Mouse (Mus musculus) forebrain, embryonic 16.5 days (tissue): ENCODE data around the gene Abcb11. TPM values are rescaled to one million over a fixed set of nuclear protein-coding genes. Genes with fewer than 3 reads are reported as not detected.

Experiments used
- ATAC-seq: fragments of 200-750 bp; cut with Nextera tagmentation; 2 replicates; pipeline ENCODE4 v1.8.0; 2017; ENCODE audit warnings: mild to moderate bottlenecking, moderate library complexity
- H3K27ac ChIP-seq: fragments of 300-500 bp; sonication (generic); 2 replicates; pipeline ENCODE4 v1.5.1; 2014; ENCODE audit warnings: low read length, control low read depth
- H3K27me3 ChIP-seq: fragments of 300-500 bp; sonication (generic); replicated peaks from 2 replicates; pipeline ENCODE4 v1.6.1; 2014; ENCODE audit warnings: low read length; ENCODE audit not compliant: control insufficient read depth, insufficient read depth
- H3K36me3 ChIP-seq: fragments of 300-500 bp; sonication (generic); 2 replicates; pipeline ENCODE4 v1.6.1; 2014; ENCODE audit not compliant: control insufficient read depth, insufficient read depth
- H3K4me1 ChIP-seq: fragments of 300-500 bp; sonication (generic); replicated peaks from 2 replicates; pipeline ENCODE4 v1.6.1; 2014; ENCODE audit warnings: low read length; ENCODE audit not compliant: control insufficient read depth, insufficient read depth
- H3K4me2 ChIP-seq: fragments of 300-500 bp; sonication (generic); 2 replicates; pipeline ENCODE4 v1.6.1; 2014; ENCODE audit warnings: mild to moderate bottlenecking, low read length, control low read depth
- H3K4me3 ChIP-seq: fragments of 300-500 bp; sonication (generic); replicated peaks from 2 replicates; pipeline ENCODE4 v1.5.1; 2014; ENCODE audit warnings: mild to moderate bottlenecking, low read length, control low read depth
- H3K9ac ChIP-seq: fragments of 300-500 bp; sonication (generic); replicated peaks from 2 replicates; pipeline ENCODE4 v1.6.1; 2014; ENCODE audit warnings: low read depth, low read length, control low read depth
- H3K9me3 ChIP-seq: fragments of 300-500 bp; sonication (generic); 2 replicates; pipeline ENCODE4 v1.6.1; 2016; ENCODE audit warnings: low read length; ENCODE audit not compliant: control insufficient read depth
- WGBS: fragments of 180-500 bp; shearing (Covaris S2); extraction: QIAGEN DNeasy Blood & Tissue Kit; methylation state at CpG from one replicate; pipeline ENCODE4 v1.1.7; 2014; 5-methylcytosine and 5-hydroxymethylcytosine counted together
- polyA plus RNA-seq: library from polyadenylated mRNA; unstranded; fragments of >200 nt; fragmentation: Nextera tagmentation; extraction: Ambion mirVana; gene quantifications from 2 replicates; pipeline ENCODE4 v1.2.1, GENCODE M21; 2015

Abcb11 gene
- polyA plus RNA-seq, result 0.39 TPM in 1 of 2 replicates, not detected in the other

GRCm38 (mm10) chr2:69342496-69343221, at the start of gene Abcb11:
TSS of gene Abcb11 (minus strand) at chr2:69342616.
- H3K36me3 ChIP-seq, result no peaks in the 10 kb centered on the region
- H3K4me1 ChIP-seq, result no peaks in the 10 kb centered on the region
- H3K9ac ChIP-seq, result no peak within 1 kb of the TSS

GRCm38 (mm10) chr2:69386118-69386871, 43.9 kb upstream of the Abcb11 start:
- Histone ChIP-seq H3K4me1 (no peaks in the 10 kb centered on the region), H3K36me3 (no peaks in the 10 kb centered on the region), H3K27me3 (no peaks in the 10 kb centered on the region), H3K4me3 (no peak overlapping the region), H3K9me3 (no peaks in the 10 kb centered on the region), H3K27ac (no peak overlapping the region), H3K9ac (no peak overlapping the region), H3K4me2 (no peak overlapping the region)
- ATAC-seq, result no peak
- WGBS, result 90% methylated on average over 3 of the region's 3 CpGs

More at GRCm38 (mm10) chr2:69342496-69343221, at the start of gene Abcb11:
- Histone ChIP-seq H3K4me3 (no peak within 1 kb of the TSS), H3K27me3 (no peaks in the 10 kb centered on the region), H3K4me2 (no peak within 1 kb of the TSS), H3K27ac (no peak within 1 kb of the TSS), H3K9me3 (no peaks in the 10 kb centered on the region)
- WGBS, result 88% methylated on average over 9 of the region's 9 CpGs
- no peak for ATAC-seq

GRCm38 (mm10) chr2:69382838-69383237, 40.4 kb upstream of the Abcb11 start:
- Histone ChIP-seq H3K4me3 (no peak overlapping the region), H3K4me1 (no peaks in the 10 kb centered on the region), H3K9me3 (no peaks in the 10 kb centered on the region), H3K4me2 (no peak overlapping the region), H3K9ac (no peak overlapping the region), H3K36me3 (no peaks in the 10 kb centered on the region), H3K27me3 (no peaks in the 10 kb centered on the region), H3K27ac (no peak overlapping the region)
- 91% methylated on average over 5 of the region's 5 CpGs for WGBS
- ATAC-seq, result no peak

- Histone ChIP-seq H3K4me2 (no peak overlapping the region), H3K27ac (no peak overlapping the region), H3K9me3 (no peaks in the 10 kb centered on the region), H3K36me3 (no peaks in the 10 kb centered on the region), H3K4me3 (no peak overlapping the region), H3K9ac (no peak overlapping the region), H3K27me3 (no peaks in the 10 kb centered on the region), H3K4me1 (no peaks in the 10 kb centered on the region)
- WGBS, result 52% methylated on average over 8 of the region's 8 CpGs
- ATAC-seq, result no peak
Measured at GRCm38 (mm10) chr2:69381740-69382139, 39.3 kb upstream of the Abcb11 start.

GRCm38 (mm10) chr2:69380281-69380680, 37.9 kb upstream of the Abcb11 start, which contains the start of gene Dhrs9:
TSS of gene Dhrs9 (plus strand) at chr2:69380445.
- H3K36me3 ChIP-seq, result no peaks in the 10 kb centered on the region
- 91% methylated on average over 13 of the region's 13 CpGs for WGBS
- no peaks in the 10 kb centered on the region for H3K27me3 ChIP-seq
- no peak within 1 kb of the TSS for H3K27ac ChIP-seq
- no peaks in the 10 kb centered on the region for H3K4me1 ChIP-seq
- H3K4me2 ChIP-seq, result no peak within 1 kb of the TSS
- no peak within 1 kb of the TSS for H3K4me3 ChIP-seq
- ATAC-seq, result no peak
- H3K9ac ChIP-seq, result no peak within 1 kb of the TSS
- H3K9me3 ChIP-seq, result no peaks in the 10 kb centered on the region

- H3K4me3 ChIP-seq, result no peak overlapping the region
- WGBS, result 64% methylated on average over 1 of the region's 1 CpGs
- H3K9me3 ChIP-seq, result no peaks in the 10 kb centered on the region
- H3K9ac ChIP-seq, result no peak overlapping the region
- H3K4me2 ChIP-seq, result no peak overlapping the region
- ATAC-seq, result no peak
- no peaks in the 10 kb centered on the region for H3K27me3 ChIP-seq
- no peaks in the 10 kb centered on the region for H3K36me3 ChIP-seq
- no peaks in the 10 kb centered on the region for H3K4me1 ChIP-seq
- no peak overlapping the region for H3K27ac ChIP-seq
Measured at GRCm38 (mm10) chr2:69379801-69380200, 37.4 kb upstream of the Abcb11 start.

GRCm38 (mm10) chr2:69376780-69377179, 34.4 kb upstream of the Abcb11 start:
- no peak for ATAC-seq
- no peak overlapping the region for H3K4me3 ChIP-seq
- H3K36me3 ChIP-seq, result no peaks in the 10 kb centered on the region
- H3K4me2 ChIP-seq, result no peak overlapping the region
- H3K27ac ChIP-seq, result no peak overlapping the region
- H3K9ac ChIP-seq, result no peak overlapping the region
- no peaks in the 10 kb centered on the region for H3K27me3 ChIP-seq
- H3K9me3 ChIP-seq, result no peaks in the 10 kb centered on the region
- WGBS, result 95% methylated on average over 2 of the region's 2 CpGs
- H3K4me1 ChIP-seq, result no peaks in the 10 kb centered on the region

- no peak overlapping the region for H3K9ac ChIP-seq
- WGBS, result 100% methylated on average over 1 of the region's 1 CpGs
- no peak overlapping the region for H3K4me2 ChIP-seq
- H3K27me3 ChIP-seq, result no peaks in the 10 kb centered on the region
- H3K27ac ChIP-seq, result no peak overlapping the region
- no peaks in the 10 kb centered on the region for H3K4me1 ChIP-seq
- no peak for ATAC-seq
- H3K9me3 ChIP-seq, result no peaks in the 10 kb centered on the region
- no peak overlapping the region for H3K4me3 ChIP-seq
- no peaks in the 10 kb centered on the region for H3K36me3 ChIP-seq
Measured at GRCm38 (mm10) chr2:69365275-69365674, 22.9 kb upstream of the Abcb11 start.

- Histone ChIP-seq H3K27me3 (no peaks in the 10 kb centered on the region), H3K4me3 (no peak overlapping the region), H3K27ac (no peak overlapping the region), H3K9ac (no peak overlapping the region), H3K9me3 (no peaks in the 10 kb centered on the region), H3K36me3 (no peaks in the 10 kb centered on the region), H3K4me2 (no peak overlapping the region), H3K4me1 (no peaks in the 10 kb centered on the region)
- ATAC-seq, result no peak
- 94% methylated on average over 2 of the region's 2 CpGs for WGBS
Measured at GRCm38 (mm10) chr2:69364831-69365230, 22.4 kb upstream of the Abcb11 start.
